Mouse (Mus musculus) C2C12 (cell line): ENCODE data around the gene Cgnl1.

Source experiments
- CTCF ChIP-seq: IDR thresholded peaks from one replicate; pipeline ENCODE4 v1.5.1; 2011; ENCODE audit not compliant: control insufficient read depth, insufficient read depth, insufficient read length
- USF1 ChIP-seq: IDR thresholded peaks from one replicate; pipeline ENCODE4 v1.6.1; 2011; ENCODE audit warnings: low read depth, mild to moderate bottlenecking, control low read depth, moderate library complexity

DNA sequence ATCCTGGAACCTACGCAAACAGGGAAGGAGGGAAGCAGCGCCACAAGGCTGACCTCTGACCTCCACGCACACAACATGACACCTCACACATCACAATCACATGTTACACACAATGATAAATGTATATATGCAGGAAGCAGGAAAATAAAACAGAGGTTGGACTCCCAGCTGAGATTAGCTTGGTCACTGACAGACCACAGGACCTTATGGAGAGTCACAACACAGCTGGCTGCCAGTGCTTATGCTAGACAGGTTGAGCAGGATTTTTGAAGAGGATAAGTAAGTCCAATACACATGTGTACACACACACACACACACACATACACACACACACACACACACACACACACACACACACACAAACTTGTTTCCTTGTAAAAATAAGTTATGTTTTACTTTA, 105.9 kb downstream of the Cgnl1 start:
- TF ChIP-seq USF1 (no peak), CTCF (no peak)
